Mouse (Mus musculus): ENCODE results near the gene Rsg1. TPM values are rescaled to one million over a fixed set of nuclear protein-coding genes. Genes with fewer than 3 reads are reported as not detected.

Rsg1 gene
- polyA plus RNA-seq, 1 experiment from 2014 or later = 2.0 TPM

DNA sequence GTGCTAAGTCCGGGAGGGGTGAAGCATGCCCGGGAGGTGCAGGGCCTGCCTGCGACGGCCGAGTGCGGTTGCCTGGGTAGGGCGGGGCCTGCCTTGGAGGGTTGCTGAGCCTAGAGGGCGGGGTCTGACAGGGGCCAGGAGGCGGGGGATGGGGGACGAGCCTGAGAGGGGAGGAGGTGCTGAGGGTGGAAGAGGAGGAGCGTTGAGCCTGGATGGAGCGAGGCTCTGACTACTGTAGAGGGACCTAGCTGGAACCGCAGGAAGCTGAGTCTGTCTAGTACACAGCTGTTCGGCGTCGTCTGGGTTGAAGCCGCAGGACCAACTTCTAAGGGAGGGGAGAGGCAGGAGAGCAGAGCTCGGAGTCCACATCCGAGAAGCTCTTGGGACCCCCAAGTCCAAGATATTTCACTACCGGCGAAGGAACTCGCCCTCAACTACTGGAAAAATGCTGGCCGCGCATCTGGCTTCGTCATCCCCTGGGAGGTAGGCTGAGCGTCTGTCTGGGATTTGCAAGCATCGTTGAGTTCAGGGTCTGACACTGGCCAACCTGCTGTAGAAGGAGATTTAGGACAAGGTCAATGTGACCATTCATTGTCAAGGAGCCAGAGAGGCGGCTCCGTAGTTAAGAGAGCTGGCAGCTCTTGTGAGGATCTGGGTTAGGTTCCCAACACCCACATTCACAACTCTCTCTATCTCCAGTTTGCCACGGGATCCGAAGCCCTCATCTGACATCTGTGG, 25.8 kb downstream of the Rsg1 start, which contains the start of gene Arhgef19:
Gene Arhgef19 (plus strand): TSS at position 112 of the 738 bp plus-strand sequence.
- no peaks in the 10 kb centered on the region for H3K9me3 ChIP-seq (replicated peaks)
- H3K9ac ChIP-seq = peak within 1 kb of the TSS; percentile 47
- H3K36me3 ChIP-seq = no peaks in the 10 kb centered on the region
- H3K4me3 ChIP-seq = peak within 1 kb of the TSS; percentile 44
- WGBS = 1% methylated on average over 31 of the region's 31 CpGs
- peaks cover 80% of the 10 kb centered on the region for H3K27me3 ChIP-seq (replicated peaks)
- H3K4me2 ChIP-seq = peak within 1 kb of the TSS; percentile 82
- peak; percentile 91 for ATAC-seq (ENCODE audit: insufficient number of reproducible peaks, low FRiP score)
- H3K27ac ChIP-seq (ENCODE audit: poor library complexity, severe bottlenecking) = no peak within 1 kb of the TSS
- H3K4me1 ChIP-seq (replicated peaks) = peaks cover 35% of the 10 kb centered on the region

GRCm38 (mm10) chr4:141240617-141241016, 26.9 kb downstream of the Rsg1 start:
- Histone ChIP-seq H3K36me3 (no peaks in the 10 kb centered on the region), H3K27ac (ENCODE audit: poor library complexity, severe bottlenecking) (no peak overlapping the region), H3K4me3 (no peak overlapping the region), H3K4me2 (peak overlapping the region; percentile 82), H3K4me1 (replicated peaks) (peaks cover 42% of the 10 kb centered on the region), H3K27me3 (replicated peaks) (peaks cover 91% of the 10 kb centered on the region), H3K9me3 (replicated peaks) (no peaks in the 10 kb centered on the region), H3K9ac (no peak overlapping the region)
- 2% methylated on average over 14 of the region's 14 CpGs for WGBS
- ATAC-seq (ENCODE audit: insufficient number of reproducible peaks, low FRiP score) = peak; percentile 10; the same call in 1 of the 2 replicates

GRCm38 (mm10) chr4:141241861-141242260, 28.1 kb downstream of the Rsg1 start:
- no peak overlapping the region for H3K9ac ChIP-seq
- 24% methylated on average over 15 of the region's 15 CpGs for WGBS
- no peak overlapping the region for H3K4me3 ChIP-seq
- H3K9me3 ChIP-seq (replicated peaks) = no peaks in the 10 kb centered on the region
- H3K27me3 ChIP-seq (replicated peaks) = peaks cover 95% of the 10 kb centered on the region
- no peak overlapping the region for H3K4me2 ChIP-seq
- ATAC-seq (ENCODE audit: insufficient number of reproducible peaks, low FRiP score) = no peak
- H3K27ac ChIP-seq (ENCODE audit: poor library complexity, severe bottlenecking) = no peak overlapping the region
- H3K36me3 ChIP-seq = no peaks in the 10 kb centered on the region
- H3K4me1 ChIP-seq (replicated peaks) = peaks cover 54% of the 10 kb centered on the region

GRCm38 (mm10) chr4:141242651-141243241, 29.0 kb downstream of the Rsg1 start:
- Histone ChIP-seq H3K9me3 (replicated peaks) (no peaks in the 10 kb centered on the region), H3K4me3 (no peak overlapping the region), H3K4me2 (0 out of 2 replicates have a peak overlapping the region, but pooled peaks have one; percentile 16), H3K4me1 (replicated peaks) (peaks cover 62% of the 10 kb centered on the region), H3K27ac (ENCODE audit: poor library complexity, severe bottlenecking) (no peak overlapping the region), H3K27me3 (replicated peaks) (peaks cover 97% of the 10 kb centered on the region), H3K9ac (no peak overlapping the region), H3K36me3 (no peaks in the 10 kb centered on the region)
- ATAC-seq (ENCODE audit: insufficient number of reproducible peaks, low FRiP score) = no peak
- WGBS = 15% methylated on average over 11 of the region's 11 CpGs

DNA sequence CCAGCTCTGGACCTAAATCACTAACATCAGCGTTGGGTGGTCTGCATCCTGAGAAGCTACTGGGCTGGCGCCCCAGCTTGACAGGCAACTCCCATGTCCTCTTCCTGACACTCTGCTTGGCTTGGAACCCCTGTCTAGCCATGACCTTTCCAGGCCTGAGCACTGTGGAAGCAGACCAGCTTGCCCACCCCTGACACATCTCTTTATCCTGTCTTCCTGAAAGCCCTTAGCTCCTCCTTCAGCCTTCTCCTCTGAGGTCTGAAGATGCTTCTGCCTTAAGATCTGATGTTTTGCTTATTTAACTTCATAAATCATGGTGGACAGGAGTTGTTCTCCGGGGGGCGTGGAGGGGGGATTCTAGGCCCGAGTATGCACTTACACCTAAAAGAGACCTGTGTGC, 29.9 kb downstream of the Rsg1 start:
- Histone ChIP-seq H3K27ac (ENCODE audit: poor library complexity, severe bottlenecking) (no peak overlapping the region), H3K4me3 (no peak overlapping the region), H3K4me2 (no peak overlapping the region), H3K9ac (no peak overlapping the region), H3K36me3 (no peaks in the 10 kb centered on the region), H3K27me3 (replicated peaks) (peaks cover 98% of the 10 kb centered on the region), H3K4me1 (replicated peaks) (peaks cover 70% of the 10 kb centered on the region), H3K9me3 (replicated peaks) (no peaks in the 10 kb centered on the region)
- ATAC-seq (ENCODE audit: insufficient number of reproducible peaks, low FRiP score) = no peak
- 57% methylated on average over 5 of the region's 5 CpGs for WGBS

DNA sequence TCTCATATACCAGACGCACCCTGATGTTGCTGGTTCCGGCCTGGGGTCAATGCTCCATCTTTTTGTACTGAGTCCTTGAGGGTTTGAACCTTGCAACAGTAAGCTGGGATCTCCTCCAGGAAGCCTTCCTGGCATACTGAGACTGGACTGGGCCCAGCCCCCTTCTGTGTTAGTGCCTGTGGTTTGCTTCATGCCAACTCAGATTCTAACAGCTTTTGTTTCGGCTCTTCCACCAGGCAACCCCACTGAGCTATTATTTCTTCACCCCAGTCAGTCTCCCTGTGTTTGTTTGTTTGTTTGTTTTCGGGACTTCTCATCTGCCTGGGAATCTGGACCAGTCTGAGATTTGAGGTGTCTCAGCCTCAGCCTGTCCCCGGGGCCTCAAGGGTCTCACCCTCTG, 30.6 kb downstream of the Rsg1 start:
- no peak overlapping the region for H3K4me2 ChIP-seq
- 55% methylated on average over 5 of the region's 5 CpGs for WGBS
- H3K9ac ChIP-seq = no peak overlapping the region
- no peak overlapping the region for H3K4me3 ChIP-seq
- no peaks in the 10 kb centered on the region for H3K36me3 ChIP-seq
- peak overlapping the region; percentile 52; the same call in 1 of the 2 replicates for H3K27ac ChIP-seq (ENCODE audit: poor library complexity, severe bottlenecking)
- H3K4me1 ChIP-seq (replicated peaks) = peaks cover 64% of the 10 kb centered on the region
- peaks cover 98% of the 10 kb centered on the region for H3K27me3 ChIP-seq (replicated peaks)
- no peak for ATAC-seq (ENCODE audit: insufficient number of reproducible peaks, low FRiP score)
- no peaks in the 10 kb centered on the region for H3K9me3 ChIP-seq (replicated peaks)

DNA sequence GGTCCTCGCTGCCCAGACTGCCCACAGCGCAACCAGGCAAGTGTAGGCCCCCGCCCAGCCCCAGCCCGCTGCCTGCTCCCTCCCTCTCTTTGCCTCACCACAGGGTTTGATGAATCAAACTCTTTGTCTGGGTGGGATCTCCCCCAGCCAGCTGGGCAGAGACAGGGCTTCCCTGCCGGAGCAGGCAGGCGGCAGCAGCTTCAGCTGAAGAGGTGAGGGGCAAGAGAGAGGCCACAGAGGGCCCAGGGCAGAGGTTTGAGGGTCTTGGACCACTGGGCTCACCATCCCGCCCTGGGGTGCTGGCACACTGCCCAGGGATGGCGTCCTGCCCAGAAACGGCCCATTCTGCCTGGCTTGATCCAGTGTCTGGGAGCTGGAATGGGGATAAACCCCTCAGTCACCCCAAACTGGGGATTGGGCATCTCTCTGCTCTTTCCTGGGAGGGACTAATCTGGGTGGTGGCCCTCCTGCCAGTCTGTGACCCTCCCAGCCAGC, 31.2 kb downstream of the Rsg1 start:
- 0 out of 2 replicates have a peak overlapping the region, but pooled peaks have one; percentile 6 for H3K9ac ChIP-seq
- H3K36me3 ChIP-seq = no peaks in the 10 kb centered on the region
- no peaks in the 10 kb centered on the region for H3K9me3 ChIP-seq (replicated peaks)
- peak overlapping the region; percentile 52 for H3K27ac ChIP-seq (ENCODE audit: poor library complexity, severe bottlenecking)
- no peak overlapping the region for H3K4me2 ChIP-seq
- 17% methylated on average over 9 of the region's 9 CpGs for WGBS
- H3K4me3 ChIP-seq = no peak overlapping the region
- no peak for ATAC-seq (ENCODE audit: insufficient number of reproducible peaks, low FRiP score)
- peaks cover 96% of the 10 kb centered on the region for H3K27me3 ChIP-seq (replicated peaks)
- peaks cover 59% of the 10 kb centered on the region for H3K4me1 ChIP-seq (replicated peaks)

DNA sequence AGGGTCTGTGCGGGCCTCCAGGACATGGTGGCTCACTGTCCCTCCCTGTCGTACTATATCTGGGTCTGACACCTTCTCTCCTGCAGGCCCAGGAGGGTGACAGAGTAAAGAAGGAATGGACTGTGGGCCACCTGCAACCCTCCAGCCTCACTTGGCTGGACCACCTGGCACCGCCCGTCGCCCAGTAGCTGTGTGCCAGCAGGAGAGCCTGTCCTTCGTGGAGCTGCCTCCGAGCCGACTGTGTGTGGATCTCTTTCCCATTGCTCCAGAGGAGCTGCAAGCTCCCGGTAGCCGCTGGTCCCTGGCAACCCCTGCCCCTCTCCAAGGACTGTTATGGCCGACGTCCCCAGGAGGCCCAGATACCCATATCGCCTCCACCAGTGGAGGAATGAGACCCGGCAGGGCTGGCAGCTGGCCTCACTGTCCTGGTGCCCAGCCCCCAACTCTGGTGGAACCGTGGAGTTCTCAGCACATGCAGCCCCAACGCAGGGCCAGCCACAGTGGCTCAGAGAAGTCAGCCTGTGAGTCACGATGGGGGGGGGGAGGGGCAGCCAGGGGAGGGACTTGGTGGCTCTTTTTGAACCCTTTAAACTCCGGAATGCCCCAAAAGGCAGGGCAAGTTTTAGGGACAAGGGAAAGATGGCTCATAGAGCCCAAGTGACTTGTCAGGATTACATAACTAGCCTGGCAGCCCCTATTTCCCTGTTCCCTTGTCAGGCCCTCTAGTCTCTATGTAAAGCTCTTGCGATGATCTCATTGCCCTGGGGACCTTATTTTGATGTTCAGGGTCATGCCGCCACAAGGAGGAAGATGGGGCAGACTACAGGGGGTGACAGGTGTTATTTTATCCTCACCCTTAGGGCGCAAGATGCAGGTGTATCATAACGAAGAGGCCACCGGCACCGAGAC, 32.6 kb downstream of the Rsg1 start:
- no peaks in the 10 kb centered on the region for H3K36me3 ChIP-seq
- H3K9ac ChIP-seq = peak overlapping the region; percentile 30; the same call in 1 of the 2 replicates
- peaks cover 48% of the 10 kb centered on the region for H3K4me1 ChIP-seq (replicated peaks)
- ATAC-seq (ENCODE audit: insufficient number of reproducible peaks, low FRiP score) = no peak
- H3K4me3 ChIP-seq = peak overlapping the region; percentile 49
- peaks cover 95% of the 10 kb centered on the region for H3K27me3 ChIP-seq (replicated peaks)
- H3K9me3 ChIP-seq (replicated peaks) = no peaks in the 10 kb centered on the region
- peak overlapping the region; percentile 67 for H3K4me2 ChIP-seq
- 15% methylated on average over 24 of the region's 24 CpGs for WGBS
- no peak overlapping the region for H3K27ac ChIP-seq (ENCODE audit: poor library complexity, severe bottlenecking)

DNA sequence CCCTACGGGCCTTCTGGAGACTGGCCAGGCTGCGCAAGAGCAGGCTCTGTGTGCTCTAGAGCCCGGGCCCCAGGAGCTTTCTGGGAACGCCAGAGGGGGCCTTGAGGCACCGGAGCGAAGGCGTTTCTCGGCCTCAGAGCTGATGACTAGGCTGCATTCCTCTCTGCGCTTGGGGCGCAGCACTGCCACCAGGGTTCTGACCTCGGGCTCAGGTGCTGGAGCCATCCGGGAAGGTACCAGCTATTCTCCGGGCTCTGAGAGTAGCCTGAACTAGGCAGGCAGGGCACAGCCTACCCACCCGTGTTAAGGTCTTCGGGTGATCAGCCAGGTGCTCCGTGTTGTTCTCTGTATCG, 33.2 kb downstream of the Rsg1 start:
- H3K4me1 ChIP-seq (replicated peaks) = peaks cover 48% of the 10 kb centered on the region
- H3K9ac ChIP-seq = peak overlapping the region; percentile 30; the same call in 1 of the 2 replicates
- H3K4me2 ChIP-seq = peak overlapping the region; percentile 67
- ATAC-seq (ENCODE audit: insufficient number of reproducible peaks, low FRiP score) = no peak
- WGBS = 5% methylated on average over 17 of the region's 17 CpGs
- H3K36me3 ChIP-seq = no peaks in the 10 kb centered on the region
- H3K27ac ChIP-seq (ENCODE audit: poor library complexity, severe bottlenecking) = no peak overlapping the region
- H3K9me3 ChIP-seq (replicated peaks) = no peaks in the 10 kb centered on the region
- peak overlapping the region; percentile 49 for H3K4me3 ChIP-seq
- peaks cover 93% of the 10 kb centered on the region for H3K27me3 ChIP-seq (replicated peaks)

DNA sequence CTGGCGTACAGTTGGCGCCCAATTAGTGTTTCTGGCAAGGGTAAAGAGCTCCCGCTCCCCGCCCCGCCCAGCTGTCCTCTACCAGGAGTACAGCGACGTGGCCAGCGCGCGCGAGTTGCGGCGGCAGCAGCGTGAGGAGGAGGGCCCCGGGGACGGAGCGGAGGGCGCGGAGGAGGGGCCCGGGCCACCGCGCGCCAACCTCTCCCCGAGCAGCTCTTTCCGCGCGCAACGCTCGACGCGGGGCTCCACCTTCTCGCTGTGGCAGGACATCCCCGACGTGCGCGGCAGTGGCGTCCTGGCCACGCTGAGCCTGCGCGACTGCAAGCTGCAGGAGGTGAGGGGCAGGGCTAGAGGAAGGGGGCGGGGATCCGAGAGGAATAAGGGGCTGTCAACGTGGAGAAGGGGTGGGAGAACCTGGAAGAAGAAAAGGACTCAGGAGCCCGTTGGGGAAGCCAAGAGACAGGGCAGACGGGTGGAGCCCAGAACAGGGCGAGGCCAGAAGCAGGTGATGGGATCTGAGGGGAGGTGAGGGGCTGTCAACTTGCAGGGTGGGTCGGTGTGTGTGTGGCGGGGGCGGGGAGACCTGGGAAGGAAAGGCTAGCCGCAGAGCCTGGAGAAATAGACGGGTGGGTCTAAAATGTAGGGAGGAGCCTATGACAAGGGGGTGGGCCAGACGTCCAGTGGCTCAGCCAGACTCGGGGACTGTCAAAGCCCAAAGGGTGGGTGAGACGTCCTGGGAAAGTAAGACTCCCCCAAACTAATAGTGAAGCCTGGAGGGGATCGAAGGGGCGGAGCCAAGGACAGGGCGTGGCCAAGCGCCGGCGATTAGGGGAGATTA, 34.2 kb downstream of the Rsg1 start:
- ATAC-seq (ENCODE audit: insufficient number of reproducible peaks, low FRiP score) = peak; percentile 17
- Histone ChIP-seq H3K4me3 (peak overlapping the region; percentile 49), H3K27me3 (replicated peaks) (peaks cover 85% of the 10 kb centered on the region), H3K27ac (ENCODE audit: poor library complexity, severe bottlenecking) (no peak overlapping the region), H3K4me1 (replicated peaks) (peaks cover 37% of the 10 kb centered on the region), H3K9me3 (replicated peaks) (no peaks in the 10 kb centered on the region), H3K9ac (peak overlapping the region; percentile 30), H3K36me3 (no peaks in the 10 kb centered on the region), H3K4me2 (peak overlapping the region; percentile 67)
- WGBS = 1% methylated on average over 59 of the region's 60 CpGs

All from heart, embryonic 12.5 days (tissue).